Mouse (Mus musculus) heart, embryonic 16.5 days (tissue): Measurements from ENCODE around the gene Snap91. TPM values are rescaled to one million over a fixed set of nuclear protein-coding genes. Genes with fewer than 3 reads are reported as not detected.

Source experiments
- ATAC-seq: fragments of 200-750 bp; cut with Nextera tagmentation; replicated peaks from 2 replicates; pipeline ENCODE4 v1.8.0; 2017; ENCODE audit warnings: moderate number of reproducible peaks; ENCODE audit not compliant: insufficient read depth, low FRiP score; ENCODE audit errors: extremely low read depth
- H3K27ac ChIP-seq: fragments of 300-500 bp; sonication (generic); 2 replicates; pipeline ENCODE4 v1.5.1; 2014; ENCODE audit warnings: mild to moderate bottlenecking, low read length, control low read depth, moderate library complexity
- H3K27me3 ChIP-seq: fragments of 300-500 bp; sonication (generic); 2 replicates; pipeline ENCODE4 v1.6.1; 2014; ENCODE audit warnings: low read length, mixed read lengths; ENCODE audit not compliant: control insufficient read depth, insufficient read depth
- H3K36me3 ChIP-seq: fragments of 300-500 bp; sonication (generic); 2 replicates; pipeline ENCODE4 v1.6.1; 2014; ENCODE audit not compliant: control insufficient read depth, insufficient read depth
- H3K4me1 ChIP-seq: fragments of 300-500 bp; sonication (generic); 2 replicates; pipeline ENCODE4 v1.6.1; 2014; ENCODE audit warnings: low read length, mixed read lengths; ENCODE audit not compliant: control insufficient read depth, insufficient read depth
- H3K4me2 ChIP-seq: fragments of 300-500 bp; sonication (generic); 2 replicates; pipeline ENCODE4 v1.6.1; 2014; ENCODE audit warnings: low read depth, mild to moderate bottlenecking, control low read depth, low read length
- H3K4me3 ChIP-seq: fragments of 300-500 bp; sonication (generic); 2 replicates; pipeline ENCODE4 v1.5.1; 2014; ENCODE audit warnings: mild to moderate bottlenecking, control low read depth, low read length
- H3K9ac ChIP-seq: fragments of 300-500 bp; sonication (generic); 2 replicates; pipeline ENCODE4 v1.6.1; 2014; ENCODE audit warnings: low read length, control low read depth
- H3K9me3 ChIP-seq: fragments of 300-500 bp; sonication (generic); replicated peaks from 2 replicates; pipeline ENCODE4 v1.6.1; 2016; ENCODE audit warnings: low read length; ENCODE audit not compliant: control insufficient read depth
- WGBS: fragments of 180-500 bp; shearing (Covaris S2); extraction: QIAGEN DNeasy Blood & Tissue Kit; methylation state at CpG from one replicate; pipeline ENCODE4 v1.1.7; 2014; 5-methylcytosine and 5-hydroxymethylcytosine counted together
- polyA plus RNA-seq: library from polyadenylated mRNA; unstranded; fragments of >200 nt; fragmentation: Nextera tagmentation; extraction: Ambion mirVana; gene quantifications from 2 replicates; pipeline ENCODE4 v1.2.1, GENCODE M21; 2015

The Snap91 gene
- polyA plus RNA-seq, 1 experiment from 2014 or later = 89.1 TPM

DNA sequence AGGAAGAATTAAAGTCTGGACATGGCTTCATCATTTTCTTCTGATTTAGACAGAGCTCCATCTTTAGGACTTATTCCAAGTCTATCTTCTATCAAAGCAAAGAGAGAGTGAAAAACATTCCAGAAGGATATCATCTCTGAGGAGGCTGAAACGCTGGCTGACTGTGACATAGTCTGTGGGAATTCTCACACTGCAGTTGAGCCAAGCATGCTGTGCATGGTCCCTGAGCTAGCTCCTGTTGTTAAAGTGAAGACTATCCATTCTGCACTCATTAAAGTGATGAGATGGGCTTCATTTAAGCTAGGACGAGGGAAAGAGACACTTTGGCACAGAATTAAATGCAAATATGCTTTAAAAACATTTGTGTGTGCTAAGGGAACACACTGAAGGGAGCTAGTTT, 163.9 kb downstream of the Snap91 start:
- H3K36me3 ChIP-seq = no peaks in the 10 kb centered on the region
- no peak overlapping the region for H3K9ac ChIP-seq
- H3K27me3 ChIP-seq = no peaks in the 10 kb centered on the region
- no peak overlapping the region for H3K27ac ChIP-seq
- H3K4me3 ChIP-seq = no peak overlapping the region
- no peaks in the 10 kb centered on the region for H3K9me3 ChIP-seq
- WGBS = 45% methylated on average over 2 of the region's 2 CpGs
- H3K4me1 ChIP-seq = no peaks in the 10 kb centered on the region
- no peak overlapping the region for H3K4me2 ChIP-seq
- ATAC-seq = no peak

Other genes starting within 250 kb of the Snap91 start
- 19.6 and 26.4 TPM in 2 replicates for gene Me1, start 184.7 kb downstream of the Snap91 start, polyA plus RNA-seq
- gene Prss35, start 137.0 kb downstream of the Snap91 start, polyA plus RNA-seq = 35.1 and 35.9 TPM in 2 replicates
- 0.75 and 1.1 TPM in 2 replicates for gene Ripply2, start 134.9 kb upstream of the Snap91 start, polyA plus RNA-seq
- 46.9 and 53.8 TPM in 2 replicates for gene Cyb5r4, start 141.4 kb upstream of the Snap91 start, polyA plus RNA-seq